Mouse (Mus musculus) midbrain, embryonic 11.5 days (tissue): ENCODE data around the gene St6gal1. TPM values are rescaled to one million over a fixed set of nuclear protein-coding genes. Genes with fewer than 3 reads are reported as not detected.

Source experiments
- ATAC-seq: fragments of 200-750 bp; cut with Nextera tagmentation; 2 replicates; pipeline ENCODE4 v1.8.0; 2017; ENCODE audit warnings: moderate TSS enrichment, moderate library complexity; ENCODE audit not compliant: low FRiP score
- DNase-seq: peaks from one replicate; pipeline ENCODE4 v3.0.0; 2015; ENCODE audit warnings: low spot score; ENCODE audit errors: missing footprints
- H3K27ac ChIP-seq: fragments of 300-500 bp; sonication (generic); 2 replicates; pipeline ENCODE4 v1.5.1; 2014; ENCODE audit warnings: low read depth, low read length
- H3K27me3 ChIP-seq: fragments of 300-500 bp; sonication (generic); 2 replicates; pipeline ENCODE4 v1.6.1; 2014; ENCODE audit warnings: mild to moderate bottlenecking, low read length, moderate library complexity, mixed read lengths; ENCODE audit not compliant: control insufficient read depth, insufficient read depth
- H3K36me3 ChIP-seq: fragments of 300-500 bp; sonication (generic); 2 replicates; pipeline ENCODE4 v1.6.1; 2014; ENCODE audit warnings: mild to moderate bottlenecking, low read length, moderate library complexity, mixed read lengths; ENCODE audit not compliant: control insufficient read depth, insufficient read depth
- H3K4me1 ChIP-seq: fragments of 300-500 bp; sonication (generic); 2 replicates; pipeline ENCODE4 v1.6.1; 2014; ENCODE audit warnings: low read length; ENCODE audit not compliant: control insufficient read depth, insufficient read depth
- H3K4me2 ChIP-seq: fragments of 300-500 bp; sonication (generic); 2 replicates; pipeline ENCODE4 v1.6.1; 2014; ENCODE audit warnings: mild to moderate bottlenecking, moderate library complexity
- H3K4me3 ChIP-seq: fragments of 300-500 bp; sonication (generic); 2 replicates; pipeline ENCODE4 v1.5.1; 2014; ENCODE audit warnings: low read depth, low read length
- H3K9ac ChIP-seq: fragments of 300-500 bp; sonication (generic); 2 replicates; pipeline ENCODE4 v1.6.1; 2014; ENCODE audit warnings: low read length
- H3K9me3 ChIP-seq: fragments of 300-500 bp; sonication (generic); 2 replicates; pipeline ENCODE4 v1.6.1; 2016; ENCODE audit warnings: low read length; ENCODE audit not compliant: control insufficient read depth
- WGBS: fragments of 180-500 bp; shearing (Covaris S2); extraction: QIAGEN DNeasy Blood & Tissue Kit; methylation state at CpG from one replicate; pipeline ENCODE4 v1.1.7; 2014; 5-methylcytosine and 5-hydroxymethylcytosine counted together
- polyA plus RNA-seq: library from polyadenylated mRNA; unstranded; fragments of >200 nt; fragmentation: Nextera tagmentation; extraction: Ambion mirVana; gene quantifications from 2 replicates; pipeline ENCODE4 v1.2.1, GENCODE M21; 2014

St6gal1 gene
- polyA plus RNA-seq, 1 experiment from 2014 or later = 31.8 TPM

DNA sequence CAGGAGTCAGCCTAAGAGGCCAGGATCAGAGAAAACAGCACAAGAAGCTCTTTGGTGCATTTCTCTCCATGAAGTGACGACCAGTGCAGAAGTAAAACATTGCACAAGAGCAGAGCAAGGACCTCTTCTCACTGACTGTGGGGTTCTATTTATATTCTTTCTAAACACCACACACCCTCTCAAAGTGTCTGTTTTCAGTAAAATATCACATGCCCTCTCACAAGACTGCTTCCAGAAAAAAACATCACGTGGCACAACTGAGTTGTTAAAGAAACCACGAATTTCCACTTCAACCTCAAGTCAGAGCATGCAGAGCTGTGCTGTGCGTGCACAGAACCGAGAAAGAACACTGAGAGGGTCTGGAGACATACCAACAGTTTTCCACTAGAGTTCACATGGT lies 150.4 kb downstream of the St6gal1 start:
- H3K27ac ChIP-seq = no peak overlapping the region
- no peaks in the 10 kb centered on the region for H3K27me3 ChIP-seq
- no peak overlapping the region for H3K4me2 ChIP-seq
- ATAC-seq (no peak), DNase-seq (no peak)
- H3K36me3 ChIP-seq = no peaks in the 10 kb centered on the region
- WGBS = 78% methylated on average over 5 of the region's 5 CpGs
- no peaks in the 10 kb centered on the region for H3K4me1 ChIP-seq
- H3K9me3 ChIP-seq = no peaks in the 10 kb centered on the region
- no peak overlapping the region for H3K4me3 ChIP-seq
- no peak overlapping the region for H3K9ac ChIP-seq

DNA sequence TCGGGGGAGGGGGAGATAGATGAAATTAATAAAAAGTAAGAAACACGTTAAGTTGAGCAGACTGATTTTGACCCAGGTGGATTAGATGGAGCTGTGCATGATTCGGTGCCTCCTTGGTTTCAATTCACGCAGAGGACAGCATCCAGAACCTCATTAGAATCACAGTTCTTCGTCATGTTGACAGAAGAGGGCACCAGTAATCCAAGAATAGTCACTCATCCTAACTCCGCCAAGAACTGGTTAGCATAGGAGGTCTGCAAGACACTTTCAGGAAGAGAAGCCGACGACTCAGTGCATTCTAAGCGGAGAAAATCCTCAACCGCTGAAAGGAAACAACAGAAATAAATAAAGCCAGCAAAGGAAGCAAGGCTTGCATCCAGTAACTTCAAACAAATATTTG lies 151.6 kb downstream of the St6gal1 start:
- ATAC-seq (no peak), DNase-seq (no peak)
- no peak overlapping the region for H3K27ac ChIP-seq
- H3K9me3 ChIP-seq = no peaks in the 10 kb centered on the region
- H3K4me3 ChIP-seq = no peak overlapping the region
- H3K27me3 ChIP-seq = no peaks in the 10 kb centered on the region
- no peaks in the 10 kb centered on the region for H3K4me1 ChIP-seq
- H3K9ac ChIP-seq = no peak overlapping the region
- WGBS = 65% methylated on average over 10 of the region's 10 CpGs
- no peak overlapping the region for H3K4me2 ChIP-seq
- H3K36me3 ChIP-seq = no peaks in the 10 kb centered on the region

DNA sequence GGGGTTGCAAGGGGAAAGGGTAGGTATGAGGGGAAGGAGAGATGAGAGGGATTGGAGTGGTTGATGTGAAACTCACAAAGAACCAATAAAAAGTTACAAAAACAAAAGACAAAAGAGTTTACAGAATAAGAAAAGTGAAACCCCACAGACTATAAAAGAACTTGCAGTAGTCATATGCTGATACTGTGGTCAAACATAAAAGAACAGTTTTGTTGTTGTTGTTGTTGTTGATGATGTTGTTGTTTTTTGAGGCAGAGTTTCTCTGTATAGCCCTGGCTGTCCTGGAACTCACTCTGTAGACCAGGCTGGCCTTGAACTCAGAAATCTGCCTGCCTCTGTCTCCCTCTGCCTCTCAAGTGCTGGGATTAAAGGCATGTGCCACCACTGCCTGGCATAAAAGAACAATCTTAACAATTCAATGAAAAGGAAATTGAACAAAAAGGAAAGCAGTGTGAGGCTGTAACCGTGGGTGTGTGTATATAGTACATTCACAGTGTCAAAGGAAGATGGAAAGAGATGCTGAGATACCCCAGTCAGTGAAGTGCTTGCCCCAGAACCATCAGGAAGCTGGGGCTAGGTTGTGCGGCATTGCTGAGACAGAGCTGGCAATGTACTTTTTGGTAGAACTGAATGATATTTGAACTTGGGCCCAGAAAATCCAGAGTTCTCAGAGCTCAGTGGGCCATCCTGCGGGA lies 155.1 kb downstream of the St6gal1 start:
- H3K27ac ChIP-seq = no peak overlapping the region
- 86% methylated on average over 3 of the region's 3 CpGs for WGBS
- H3K9me3 ChIP-seq = no peaks in the 10 kb centered on the region
- no peak overlapping the region for H3K4me2 ChIP-seq
- no peak overlapping the region for H3K4me3 ChIP-seq
- no peak for ATAC-seq
- H3K36me3 ChIP-seq = no peaks in the 10 kb centered on the region
- H3K9ac ChIP-seq = no peak overlapping the region
- no peaks in the 10 kb centered on the region for H3K27me3 ChIP-seq
- DNase-seq = no peak
- H3K4me1 ChIP-seq = no peaks in the 10 kb centered on the region

DNA sequence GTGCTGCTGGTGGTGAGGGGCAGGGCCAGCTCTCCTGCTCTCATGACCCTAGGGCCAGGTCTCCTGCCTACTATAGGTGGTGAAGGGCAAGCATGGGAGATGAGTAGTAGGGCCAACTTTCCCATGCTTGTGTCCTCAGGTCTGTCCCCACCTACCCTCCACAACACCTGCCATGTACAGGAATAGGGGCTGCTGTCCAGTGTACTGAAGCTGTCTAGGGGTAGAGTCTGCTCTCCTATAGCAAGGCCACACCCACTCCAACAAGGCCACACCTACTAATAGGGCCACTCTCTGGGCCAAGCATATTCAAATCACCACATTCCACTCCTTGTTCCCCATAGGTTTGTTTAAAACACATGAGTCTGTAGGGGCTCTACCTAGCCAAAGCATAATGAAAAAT lies 159.8 kb downstream of the St6gal1 start:
- no peak overlapping the region for H3K4me3 ChIP-seq
- no peaks in the 10 kb centered on the region for H3K4me1 ChIP-seq
- H3K27ac ChIP-seq = no peak overlapping the region
- no peaks in the 10 kb centered on the region for H3K36me3 ChIP-seq
- DNase-seq (no peak), ATAC-seq (no peak)
- no peak overlapping the region for H3K4me2 ChIP-seq
- no peak overlapping the region for H3K9ac ChIP-seq
- H3K27me3 ChIP-seq = no peaks in the 10 kb centered on the region
- no peaks in the 10 kb centered on the region for H3K9me3 ChIP-seq

DNA sequence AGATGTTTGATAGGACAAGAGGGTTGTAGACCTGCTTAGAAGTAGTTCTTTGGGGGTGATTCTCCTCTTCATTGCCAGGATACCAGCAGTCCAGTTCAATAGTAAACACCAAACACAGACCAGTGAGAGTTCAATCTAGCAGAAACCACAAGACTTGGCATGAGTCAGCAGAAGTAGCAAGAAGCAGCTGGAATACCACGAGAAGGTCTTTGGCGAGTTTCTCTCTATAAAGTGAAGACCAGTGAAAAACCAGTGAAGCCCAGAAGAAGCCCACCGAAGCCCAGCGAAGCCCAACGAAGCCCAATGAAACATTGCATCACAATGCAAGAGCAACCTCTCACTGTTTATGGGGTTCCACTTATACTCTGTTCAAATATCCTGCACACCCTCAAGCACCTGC lies 173.4 kb downstream of the St6gal1 start:
- Histone ChIP-seq H3K4me3 (no peak overlapping the region), H3K27ac (no peak overlapping the region), H3K4me1 (no peaks in the 10 kb centered on the region), H3K36me3 (no peaks in the 10 kb centered on the region), H3K9me3 (no peaks in the 10 kb centered on the region), H3K9ac (no peak overlapping the region), H3K4me2 (no peak overlapping the region), H3K27me3 (no peaks in the 10 kb centered on the region)
- DNase-seq = no peak
- no peak for ATAC-seq
- WGBS = 85% methylated on average over 5 of the region's 5 CpGs

DNA sequence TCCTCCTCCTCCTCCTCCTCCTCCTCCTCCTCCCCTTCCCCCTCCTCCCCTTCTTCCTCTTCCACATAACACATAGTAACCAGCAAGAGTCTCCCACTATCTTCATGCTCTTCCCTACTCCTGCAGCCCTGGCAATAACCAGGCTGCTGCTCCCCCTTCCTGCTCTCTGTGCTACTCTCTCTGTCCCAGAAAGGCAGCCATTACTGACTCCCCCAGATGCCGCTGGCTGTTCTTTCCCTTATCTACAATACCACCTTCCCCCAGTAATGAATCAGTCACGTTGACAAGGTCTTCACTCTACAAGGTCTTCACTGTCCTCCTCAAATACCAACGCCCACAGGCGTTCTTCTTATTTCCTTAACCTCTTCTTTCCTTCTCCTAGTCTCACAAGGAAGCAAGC lies 176.9 kb downstream of the St6gal1 start:
- Histone ChIP-seq H3K4me3 (no peak overlapping the region), H3K36me3 (no peaks in the 10 kb centered on the region), H3K27ac (no peak overlapping the region), H3K9ac (no peak overlapping the region), H3K9me3 (no peaks in the 10 kb centered on the region), H3K27me3 (no peaks in the 10 kb centered on the region), H3K4me2 (no peak overlapping the region), H3K4me1 (no peaks in the 10 kb centered on the region)
- no peak for DNase-seq
- ATAC-seq = no peak
- 65% methylated on average over 4 of the region's 4 CpGs for WGBS

DNA sequence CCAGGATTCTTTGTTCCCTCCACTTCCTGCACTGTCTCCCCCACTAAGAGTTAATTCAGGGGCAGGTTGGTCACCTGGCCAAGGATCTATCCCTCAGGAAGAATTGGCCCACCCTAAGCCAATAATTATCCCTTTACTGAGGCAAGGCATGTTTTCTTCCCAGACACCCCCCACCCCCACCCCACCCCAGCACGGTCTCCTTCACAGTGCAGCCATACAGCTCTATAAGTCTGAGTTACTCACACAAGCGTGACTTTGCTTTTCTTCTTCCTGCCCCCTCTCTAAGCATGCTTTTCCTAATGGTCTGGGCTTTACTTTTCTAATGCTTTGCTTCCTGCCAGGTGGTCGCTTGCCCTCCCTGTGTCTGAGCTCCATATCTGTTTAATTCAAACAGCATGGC lies 177.4 kb downstream of the St6gal1 start:
- DNase-seq = no peak
- H3K9me3 ChIP-seq = no peaks in the 10 kb centered on the region
- no peaks in the 10 kb centered on the region for H3K36me3 ChIP-seq
- H3K9ac ChIP-seq = no peak overlapping the region
- no peaks in the 10 kb centered on the region for H3K4me1 ChIP-seq
- H3K4me2 ChIP-seq = no peak overlapping the region
- no peak for ATAC-seq
- 61% methylated on average over 3 of the region's 3 CpGs for WGBS
- H3K27me3 ChIP-seq = no peaks in the 10 kb centered on the region
- no peak overlapping the region for H3K4me3 ChIP-seq
- no peak overlapping the region for H3K27ac ChIP-seq

DNA sequence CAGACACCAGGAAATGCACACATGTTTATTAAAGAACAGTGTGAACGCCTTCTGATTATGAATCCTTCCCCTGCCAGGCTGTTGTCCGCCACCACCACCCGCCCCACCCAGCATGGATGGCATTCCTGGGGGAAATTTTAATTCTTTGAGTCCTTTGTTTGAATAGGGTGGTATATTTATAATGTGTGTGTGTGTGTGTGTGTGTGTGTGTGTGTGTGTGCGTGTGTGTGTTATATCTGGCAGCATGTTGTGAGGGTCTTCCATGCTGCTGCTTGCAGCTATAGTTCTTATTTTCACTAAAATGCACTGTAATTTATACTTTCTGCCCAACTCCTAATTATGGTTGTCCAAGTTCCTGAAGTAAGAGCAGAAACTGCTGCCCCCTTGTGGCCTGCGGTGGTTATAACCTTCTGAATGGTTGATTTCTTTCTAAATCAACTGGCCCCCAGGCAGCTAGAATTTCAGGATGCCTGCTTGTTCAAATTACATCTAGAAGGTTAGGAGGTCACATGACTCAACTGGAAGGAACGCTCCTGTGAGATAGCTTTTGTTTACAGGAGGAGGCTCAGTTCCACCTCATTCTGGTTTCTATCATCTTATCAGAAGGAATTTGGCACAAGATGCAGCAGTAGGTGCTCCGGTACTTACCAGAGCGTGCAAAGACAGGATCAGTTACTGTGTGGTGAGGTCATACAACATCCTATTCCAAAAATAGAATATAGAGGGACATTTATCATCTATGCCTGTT lies 178.6 kb downstream of the St6gal1 start:
- DNase-seq (peak; percentile 97), ATAC-seq (no peak)
- H3K36me3 ChIP-seq = no peaks in the 10 kb centered on the region
- no peak overlapping the region for H3K9ac ChIP-seq
- no peaks in the 10 kb centered on the region for H3K27me3 ChIP-seq
- no peaks in the 10 kb centered on the region for H3K9me3 ChIP-seq
- WGBS = 52% methylated on average over 8 of the region's 8 CpGs
- H3K4me1 ChIP-seq = no peaks in the 10 kb centered on the region
- H3K4me3 ChIP-seq = no peak overlapping the region
- no peak overlapping the region for H3K4me2 ChIP-seq
- no peak overlapping the region for H3K27ac ChIP-seq
